Mouse (Mus musculus) kidney, postnatal 14 days (tissue): Measurements from ENCODE around the gene Ppox.
"Not testable (repeated sequence)": the region's sequence is repeated elsewhere in the genome, so short reads cannot be mapped to it uniquely, and the experiment has no call there.

Source experiments
- DNase-seq: peaks from one replicate; pipeline ENCODE4 v3.0.0; 2022; ENCODE audit warnings: mixed read lengths

Gene Ppox

GRCm38 (mm10) chr1:171280916-171281527 lies at the start of gene Ppox:
TSS of gene Ppox (minus strand) at chr1:171281186.
- peak; percentile 95 for DNase-seq

- DNase-seq = no peak
Measured at GRCm38 (mm10) chr1:171330216-171330560, 49.2 kb upstream of the Ppox start.

GRCm38 (mm10) chr1:171329433-171330215 lies 48.6 kb upstream of the Ppox start:
- DNase-seq = no peak

DNA sequence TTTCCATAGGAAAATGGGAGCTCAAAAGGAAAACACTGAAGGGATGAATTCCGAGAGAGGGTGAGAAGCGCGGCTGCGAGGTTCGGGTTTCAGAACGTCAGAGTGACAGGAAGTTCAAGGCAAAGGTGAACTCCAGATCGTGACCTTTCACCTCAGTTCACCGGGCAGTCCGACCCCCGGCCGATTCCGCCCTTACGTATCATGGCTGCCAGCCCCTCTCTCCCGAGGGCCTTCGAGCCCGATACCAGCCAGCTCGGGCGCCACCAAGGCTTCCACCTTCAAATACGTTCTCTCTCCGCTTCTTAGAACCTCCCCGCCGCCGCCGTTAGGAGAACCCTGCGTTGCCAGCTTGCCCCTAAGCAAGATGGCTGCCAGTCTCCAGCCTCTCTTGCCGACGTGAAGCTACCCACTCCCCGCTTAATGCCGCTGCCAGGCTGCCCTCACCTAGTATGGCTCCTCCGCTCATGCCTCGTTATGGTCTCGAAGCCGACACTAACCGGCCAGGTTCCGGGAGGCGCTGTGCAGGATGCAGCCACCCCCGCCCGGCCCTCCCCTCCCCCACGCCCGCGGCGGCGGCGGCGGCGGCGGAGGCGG lies 48.0 kb upstream of the Ppox start, which contains the start of gene Dedd:
Gene Dedd (plus strand): TSS at position 307 of the 594 bp plus-strand sequence.
- peak; percentile 95 for DNase-seq

DNA sequence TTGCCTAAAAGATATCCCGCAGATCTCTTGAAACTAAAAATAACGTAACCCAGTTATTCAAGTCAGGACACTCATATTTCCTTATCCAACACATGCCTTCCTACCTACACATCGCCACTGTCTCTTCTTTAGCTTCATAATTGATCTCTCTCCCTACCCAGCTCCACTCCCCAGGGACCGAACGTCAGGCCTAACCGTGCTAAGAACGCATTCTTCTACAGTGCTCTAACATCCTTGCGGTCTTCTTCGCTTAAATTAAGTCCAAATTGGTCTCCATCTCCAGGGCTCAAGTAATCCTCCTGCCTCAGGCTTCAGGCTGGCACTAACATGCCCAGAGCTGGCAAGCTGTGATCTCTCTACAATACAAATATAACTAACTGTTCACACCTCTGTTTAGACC lies 47.3 kb upstream of the Ppox start:
- DNase-seq = no peak

DNA sequence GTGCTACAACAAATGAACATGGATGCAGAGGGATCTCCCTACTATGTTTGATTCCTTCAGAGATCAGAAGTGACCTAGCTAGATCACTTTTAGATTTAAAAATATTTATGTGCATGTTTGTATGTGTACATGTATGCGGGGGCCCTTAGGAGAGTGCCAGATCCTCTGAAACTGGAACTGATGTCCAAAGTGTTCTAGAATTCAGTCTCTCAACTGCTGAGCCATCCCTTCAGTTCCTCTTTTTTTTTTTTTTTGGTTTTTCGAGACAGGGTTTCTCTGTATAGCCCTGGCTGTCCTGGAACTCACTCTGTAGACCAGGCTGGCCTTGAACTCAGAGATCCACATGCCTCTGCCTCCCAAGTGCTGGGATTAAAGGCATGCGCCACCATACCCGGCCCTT lies 45.6 kb upstream of the Ppox start:
- DNase-seq = not testable (repeated sequence)

- no peak for DNase-seq
Measured at GRCm38 (mm10) chr1:171325571-171325970, 44.6 kb upstream of the Ppox start.

GRCm38 (mm10) chr1:171322012-171322411 lies 41.0 kb upstream of the Ppox start:
- DNase-seq = peak; percentile 53

- DNase-seq = no peak
Measured at GRCm38 (mm10) chr1:171321415-171321814, 40.4 kb upstream of the Ppox start.

- DNase-seq = no peak
Measured at GRCm38 (mm10) chr1:171320151-171320550, 39.2 kb upstream of the Ppox start.

DNA sequence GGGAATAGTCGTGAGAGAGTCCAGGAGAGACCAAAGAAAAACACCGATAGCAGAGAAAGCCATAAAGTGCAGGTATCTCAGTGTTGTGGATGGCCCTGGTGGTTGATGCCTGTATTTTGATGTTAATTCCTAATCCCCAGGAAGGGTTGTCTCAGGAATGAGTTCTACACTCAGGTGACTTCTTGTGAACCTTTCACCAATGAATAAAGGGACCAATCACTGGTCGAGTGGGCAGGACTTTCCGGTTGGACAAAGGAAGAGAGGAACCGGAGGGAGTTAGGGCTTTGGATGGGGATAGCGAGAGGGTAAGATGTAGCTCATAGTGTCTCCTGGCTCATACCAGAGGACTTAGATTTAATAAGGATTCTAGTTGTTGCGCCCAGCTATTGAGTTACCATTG lies 38.8 kb upstream of the Ppox start:
- DNase-seq = peak; percentile 41

- DNase-seq = no peak
Measured at GRCm38 (mm10) chr1:171309321-171309720, 28.3 kb upstream of the Ppox start.

DNA sequence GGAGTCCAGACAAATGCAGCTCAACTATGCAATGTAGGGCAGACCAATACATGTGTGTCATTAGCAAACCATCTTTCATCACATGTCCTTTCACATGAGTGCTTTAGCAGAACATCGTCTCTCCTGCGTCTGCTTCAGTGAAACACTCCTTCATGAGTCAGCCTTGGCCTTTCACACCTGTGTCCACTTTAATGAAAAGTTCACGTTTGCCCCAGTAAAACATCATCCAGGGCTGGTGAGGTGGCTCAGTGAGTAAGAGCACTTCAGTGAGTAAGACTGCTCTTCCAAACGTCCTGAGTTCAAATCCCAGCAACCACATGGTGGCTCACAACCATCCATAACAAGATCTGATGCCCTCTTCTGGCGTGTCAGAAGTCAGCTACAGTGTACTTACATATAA lies 25.2 kb upstream of the Ppox start:
- DNase-seq = not testable (repeated sequence)

- DNase-seq = no peak
Measured at GRCm38 (mm10) chr1:171298226-171298625, 17.2 kb upstream of the Ppox start.

- DNase-seq = no peak
Measured at GRCm38 (mm10) chr1:171295063-171295402, 14.0 kb upstream of the Ppox start.

DNA sequence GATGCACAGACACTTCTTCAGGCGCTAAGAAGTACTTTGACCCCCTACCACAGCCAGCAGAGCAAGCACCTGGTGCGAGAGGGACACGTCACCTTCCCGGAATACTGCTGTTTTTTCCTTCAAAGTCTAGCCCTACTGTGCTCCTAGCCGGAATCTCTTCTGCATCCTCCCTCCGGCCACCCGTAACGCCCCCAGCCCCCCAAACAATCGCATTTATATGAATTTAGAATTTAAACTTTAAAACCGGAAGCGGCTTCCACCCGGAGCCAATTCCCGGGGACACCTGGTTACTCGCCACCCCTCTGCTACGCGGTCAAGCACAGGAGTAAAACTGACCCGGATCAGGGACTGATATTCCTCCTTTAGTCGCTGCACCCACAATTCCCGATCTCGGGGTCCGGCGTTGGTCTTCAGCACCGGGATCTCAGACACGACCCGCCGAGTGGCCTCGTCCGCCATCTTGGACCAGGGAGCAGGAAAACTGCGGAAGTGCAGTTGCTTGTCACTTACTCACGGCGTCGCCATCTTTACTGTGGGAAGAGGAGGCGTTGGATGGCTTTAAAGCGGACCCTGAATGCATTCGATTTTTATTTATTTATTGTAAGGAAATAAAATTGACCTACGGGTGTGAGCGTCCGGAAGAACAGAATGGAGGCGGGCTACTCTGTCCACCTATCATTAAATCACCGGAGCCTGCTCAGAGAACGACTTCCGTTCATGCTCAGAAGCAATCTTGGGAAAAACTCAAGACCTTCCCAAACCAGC lies 13.5 kb upstream of the Ppox start, which contains the start of gene Ufc1:
Gene Ufc1 (minus strand): TSS at position 727 of the 765 bp plus-strand sequence.
- DNase-seq = peak; percentile 91

- DNase-seq = peak; percentile 7
Measured at GRCm38 (mm10) chr1:171293906-171294297, 12.9 kb upstream of the Ppox start.

GRCm38 (mm10) chr1:171293351-171293750 lies 12.4 kb upstream of the Ppox start:
- no peak for DNase-seq

GRCm38 (mm10) chr1:171288328-171288727 lies 7.3 kb upstream of the Ppox start:
- no peak for DNase-seq

DNA sequence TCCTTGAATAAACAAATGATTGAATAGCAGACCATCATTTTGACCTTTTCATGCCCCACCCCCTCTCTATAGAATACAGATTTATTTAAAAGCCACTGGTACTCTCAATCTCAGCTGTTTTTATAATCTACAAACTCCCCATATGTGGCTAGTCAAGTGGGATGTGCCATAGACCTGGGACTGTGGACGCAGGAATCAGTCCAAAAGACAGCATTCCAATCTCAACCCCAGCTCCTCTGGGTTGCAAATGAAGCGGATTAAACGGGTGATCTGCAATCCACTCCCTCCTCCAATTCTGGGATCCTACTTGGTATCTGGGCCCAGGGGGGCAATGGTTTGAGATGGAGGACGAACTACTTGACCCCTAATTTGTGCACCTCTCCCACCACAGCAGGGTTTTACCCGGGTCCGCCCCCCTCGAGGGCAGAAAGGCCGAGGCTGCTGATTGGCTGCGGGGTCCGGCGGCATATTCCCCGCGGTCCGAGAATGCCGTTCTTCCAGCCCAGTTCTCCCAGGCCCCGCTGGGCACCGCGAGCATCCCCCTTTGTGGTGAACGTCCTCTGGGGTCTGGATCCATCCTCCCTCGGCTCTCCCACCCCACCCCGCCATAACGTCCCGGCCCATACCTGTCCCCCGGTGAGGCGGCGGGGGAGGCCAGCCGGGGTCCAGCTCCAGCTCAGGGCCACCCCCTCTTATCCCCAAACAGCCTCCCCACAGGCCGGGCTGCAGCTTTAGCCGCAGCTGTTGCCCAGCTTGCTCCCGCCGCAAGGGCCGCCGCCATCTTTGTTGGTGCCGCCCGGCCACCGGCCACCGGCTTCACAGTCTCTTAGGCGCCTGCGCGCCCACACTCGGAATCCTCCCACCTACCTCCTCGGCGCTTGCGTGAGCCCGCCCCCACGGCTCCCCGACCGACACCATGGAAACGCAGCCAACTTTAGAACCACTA lies 6.4 kb upstream of the Ppox start, which contains the start of gene Usp21:
Gene Usp21 (minus strand): TSS at position 856 of the 946 bp plus-strand sequence.
- DNase-seq = peak; percentile 97

GRCm38 (mm10) chr1:171286517-171286916 lies 5.5 kb upstream of the Ppox start:
- peak; percentile 9 for DNase-seq
